Mouse (Mus musculus) lung, adult 2 months (tissue): ENCODE data around the gene Fam131a. TPM values are rescaled to one million over a fixed set of nuclear protein-coding genes. Genes with fewer than 3 reads are reported as not detected.
"Not testable (repeated sequence)": the region's sequence is repeated elsewhere in the genome, so short reads cannot be mapped to it uniquely, and the experiment has no call there.

Source experiments
- DNase-seq: peaks from one replicate; pipeline ENCODE4 v3.0.0; 2022
- H3K4me1 ChIP-seq: fragments of 200-500 bp; 2 replicates; pipeline ENCODE4 v1.6.1; 2011; ENCODE audit warnings: low read length; ENCODE audit not compliant: control insufficient read depth, insufficient read depth
- H3K4me3 ChIP-seq: fragments of 200-500 bp; replicated peaks from 2 replicates; pipeline ENCODE3; 2011; ENCODE audit warnings: low read depth, mild to moderate bottlenecking, control low read depth, low read length; ENCODE audit errors: extremely low read depth
- CTCF ChIP-seq: fragments of 200-500 bp; IDR thresholded peaks from 2 replicates; pipeline ENCODE4 v1.5.1; 2011; ENCODE audit warnings: mild to moderate bottlenecking, low read length, control low read depth; ENCODE audit not compliant: insufficient read depth
- POLR2A ChIP-seq: fragments of 200-500 bp; IDR thresholded peaks from 2 replicates; pipeline ENCODE4 v1.6.1; 2011; ENCODE audit warnings: low read depth, mild to moderate bottlenecking, control low read depth, low read length, borderline replicate concordance; ENCODE audit errors: extremely low read depth
- WGBS: fragments of 180-500 bp; shearing (Covaris S2); methylation state at CpG from one replicate; pipeline ENCODE4 v1.1.7; 2018; 5-methylcytosine and 5-hydroxymethylcytosine counted together
- polyA plus RNA-seq: library from polyadenylated mRNA; depleted of rRNA; stranded (reverse); fragments of >200 nt; gene quantifications from 2 replicates; pipeline ENCODE4 v1.2.3, GENCODE M21; 2012; rRNA removed

Gene Fam131a
- 17.3 and 19.2 TPM in 2 replicates for polyA plus RNA-seq

GRCm38 (mm10) chr16:20693111-20693701, at the start of gene Fam131a:
TSS of gene Fam131a (plus strand) at chr16:20693241.
- Histone ChIP-seq H3K4me3 (peak within 1 kb of the TSS; percentile 99), H3K4me1 (peaks cover 3% of the 10 kb centered on the region)
- under 1% methylated on average over 37 of the region's 37 CpGs for WGBS
- peak; percentile 91 for DNase-seq
- TF ChIP-seq POLR2A (peak; percentile 60; the same call in 1 of the 2 replicates), CTCF (no peak)

GRCm38 (mm10) chr16:20643911-20644310, 49.1 kb upstream of the Fam131a start:
- Histone ChIP-seq H3K4me1 (0 out of 2 replicates have a peak, but pooled peaks cover 2% of the 10 kb centered on the region), H3K4me3 (no peak overlapping the region)
- TF ChIP-seq CTCF (no peak), POLR2A (no peak)
- no peak for DNase-seq
- 75% methylated on average over 7 of the region's 7 CpGs for WGBS

- peak; percentile 99 for DNase-seq
- WGBS = 2% methylated on average over 46 of the region's 46 CpGs
- Histone ChIP-seq H3K4me1 (no peaks in the 10 kb centered on the region; the same call in none of the 2 replicates), H3K4me3 (peak within 1 kb of the TSS; percentile 98)
- peak; percentile 90 for TF ChIP-seq POLR2A
- no peak for TF ChIP-seq CTCF
Observed at GRCm38 (mm10) chr16:20651076-20651946, 41.7 kb upstream of the Fam131a start, which contains the start of gene Psmd2. TSS of gene Psmd2 (plus strand) at chr16:20651652.

GRCm38 (mm10) chr16:20651947-20652310, 41.1 kb upstream of the Fam131a start:
- peak overlapping the region; percentile 98 for H3K4me3 ChIP-seq
- no peaks in the 10 kb centered on the region; the same call in none of the 2 replicates for H3K4me1 ChIP-seq
- DNase-seq = no peak
- 6% methylated on average over 12 of the region's 12 CpGs for WGBS
- TF ChIP-seq POLR2A (no peak), CTCF (no peak)

- no peak for TF ChIP-seq CTCF
- no peak overlapping the region for H3K4me3 ChIP-seq
- DNase-seq = no peak
- no peaks in the 10 kb centered on the region; the same call in none of the 2 replicates for H3K4me1 ChIP-seq
- 43% methylated on average over 2 of the region's 2 CpGs for WGBS
Observed at GRCm38 (mm10) chr16:20653315-20653714, 39.7 kb upstream of the Fam131a start.

- no peak for DNase-seq
- Histone ChIP-seq H3K4me3 (no peak overlapping the region), H3K4me1 (no peaks in the 10 kb centered on the region)
- TF ChIP-seq CTCF (no peak), POLR2A (no peak)
- 81% methylated on average over 4 of the region's 4 CpGs for WGBS
Observed at GRCm38 (mm10) chr16:20657661-20658060, 35.4 kb upstream of the Fam131a start.

GRCm38 (mm10) chr16:20668013-20668412, 25.0 kb upstream of the Fam131a start, which contains the start of gene Eif4g1:
TSS of gene Eif4g1 (plus strand) at chr16:20668313.
- not testable (repeated sequence) for H3K4me3 ChIP-seq, DNase-seq, H3K4me1 ChIP-seq
- WGBS = over 99% methylated on average over 5 of the region's 6 CpGs

GRCm38 (mm10) chr16:20670291-20670690, 22.8 kb upstream of the Fam131a start:
- WGBS = 81% methylated on average over 3 of the region's 3 CpGs
- Histone ChIP-seq H3K4me3 (no peak overlapping the region), H3K4me1 (peaks cover 12% of the 10 kb centered on the region)
- DNase-seq = no peak
- TF ChIP-seq CTCF (no peak), POLR2A (no peak)

GRCm38 (mm10) chr16:20671886-20672285, 21.2 kb upstream of the Fam131a start:
- Histone ChIP-seq H3K4me3 (no peak overlapping the region), H3K4me1 (peaks cover 12% of the 10 kb centered on the region)
- TF ChIP-seq CTCF (no peak), POLR2A (no peak)
- DNase-seq = no peak
- 22% methylated on average over 6 of the region's 6 CpGs for WGBS
